Mouse (Mus musculus) megakaryocyte, embryonic 14.5 days (primary cell): ENCODE measurements around the gene Stard13.

Source experiments
- FLI1 ChIP-seq: IDR thresholded peaks from 2 replicates; pipeline ENCODE4 v1.6.1; 2012; ENCODE audit warnings: low read length, inconsistent platforms, mixed read lengths
- GATA1 ChIP-seq: IDR thresholded peaks from 3 replicates; pipeline ENCODE4 v1.6.1; 2012; ENCODE audit warnings: mixed read lengths, low read length, inconsistent platforms, borderline replicate concordance

- TF ChIP-seq GATA1 (no peak), FLI1 (no peak)
Observed at GRCm38 (mm10) chr5:151137311-151137710, 96.3 kb downstream of the Stard13 start.
